Mouse (Mus musculus) liver, embryonic 14.5 days (tissue): ENCODE data around the gene Ext2.

ENCODE experiments used
- CTCF ChIP-seq: IDR thresholded peaks from 2 replicates; pipeline ENCODE4 v1.5.1; 2016; ENCODE audit warnings: antibody characterized with exemption, low read depth, control low read depth
- EP300 ChIP-seq: IDR thresholded peaks from 2 replicates; pipeline ENCODE4 v1.6.1; 2016; ENCODE audit warnings: antibody characterized with exemption, low read depth

- TF ChIP-seq CTCF, result no peak
- TF ChIP-seq EP300, result no peak
Observed at GRCm38 (mm10) chr2:93871411-93871925, 49.1 kb upstream of the Ext2 start.
